Mouse (Mus musculus): Measurements from ENCODE around the gene Gadd45b. TPM values are rescaled to one million over a fixed set of nuclear protein-coding genes. Genes with fewer than 3 reads are reported as not detected.

The Gadd45b gene
- 30.6 and 33.3 TPM in 2 replicates for polyA plus RNA-seq (2012; rRNA removed)

GRCm38 (mm10) chr10:80929299-80930226 is at the start of gene Gadd45b:
TSS of gene Gadd45b (plus strand) at chr10:80930073.
- Histone ChIP-seq H3K27ac (ENCODE audit: insufficient read depth, low read length) (peak within 1 kb of the TSS; percentile 90), H3K4me1 (ENCODE audit: control insufficient read depth, insufficient read depth, low read length) (peaks cover 20% of the 10 kb centered on the region; the same call in 1 of the 2 replicates), H3K27me3 (ENCODE audit: control insufficient read depth, insufficient read depth, low read length) (no peaks in the 10 kb centered on the region), H3K4me3 (replicated peaks; ENCODE audit: insufficient read depth, low read depth, low read length) (peak within 1 kb of the TSS; percentile 96)
- under 1% methylated on average over 56 of the region's 56 CpGs for WGBS
- DNase-seq: peak; percentile 98 to 100
- TF ChIP-seq CTCF (IDR thresholded peaks at IDR 0.05; ENCODE audit: borderline replicate concordance, insufficient read depth, low read depth, low read length) (no peak), POLR2A (IDR thresholded peaks at IDR 0.05; ENCODE audit: borderline replicate concordance, insufficient read depth, low read length) (peak; percentile 100)

GRCm38 (mm10) chr10:80880131-80880641 is 49.7 kb upstream of the Gadd45b start:
- peak; percentile 59 to 73 for DNase-seq
- TF ChIP-seq POLR2A (IDR thresholded peaks at IDR 0.05; ENCODE audit: borderline replicate concordance, insufficient read depth, low read length) (no peak), CTCF (IDR thresholded peaks at IDR 0.05; ENCODE audit: borderline replicate concordance, insufficient read depth, low read depth, low read length) (peak; percentile 94)
- 13% methylated on average over 5 of the region's 5 CpGs for WGBS
- Histone ChIP-seq H3K4me3 (replicated peaks; ENCODE audit: insufficient read depth, low read depth, low read length) (no peak overlapping the region), H3K27me3 (ENCODE audit: control insufficient read depth, insufficient read depth, low read length) (no peaks in the 10 kb centered on the region), H3K4me1 (ENCODE audit: control insufficient read depth, insufficient read depth, low read length) (no peaks in the 10 kb centered on the region), H3K27ac (ENCODE audit: insufficient read depth, low read length) (no peak overlapping the region)

GRCm38 (mm10) chr10:80880901-80881300 is 49.0 kb upstream of the Gadd45b start:
- Histone ChIP-seq H3K27ac (ENCODE audit: insufficient read depth, low read length) (no peak overlapping the region), H3K4me1 (ENCODE audit: control insufficient read depth, insufficient read depth, low read length) (no peaks in the 10 kb centered on the region), H3K27me3 (ENCODE audit: control insufficient read depth, insufficient read depth, low read length) (no peaks in the 10 kb centered on the region), H3K4me3 (replicated peaks; ENCODE audit: insufficient read depth, low read depth, low read length) (no peak overlapping the region)
- 60% methylated on average over 2 of the region's 2 CpGs for WGBS
- TF ChIP-seq CTCF (IDR thresholded peaks at IDR 0.05; ENCODE audit: borderline replicate concordance, insufficient read depth, low read depth, low read length) (no peak), POLR2A (IDR thresholded peaks at IDR 0.05; ENCODE audit: borderline replicate concordance, insufficient read depth, low read length) (no peak)
- no peak for DNase-seq

GRCm38 (mm10) chr10:80881301-80881700 is 48.6 kb upstream of the Gadd45b start:
- WGBS: 24% methylated on average over 10 of the region's 10 CpGs
- Histone ChIP-seq H3K4me3 (replicated peaks; ENCODE audit: insufficient read depth, low read depth, low read length) (no peak overlapping the region), H3K27ac (ENCODE audit: insufficient read depth, low read length) (no peak overlapping the region), H3K4me1 (ENCODE audit: control insufficient read depth, insufficient read depth, low read length) (no peaks in the 10 kb centered on the region), H3K27me3 (ENCODE audit: control insufficient read depth, insufficient read depth, low read length) (no peaks in the 10 kb centered on the region)
- DNase-seq: peak; percentile 67 to 74
- no peak for TF ChIP-seq POLR2A (IDR thresholded peaks at IDR 0.05; ENCODE audit: borderline replicate concordance, insufficient read depth, low read length)
- peak; percentile 77 for TF ChIP-seq CTCF (IDR thresholded peaks at IDR 0.05; ENCODE audit: borderline replicate concordance, insufficient read depth, low read depth, low read length)

GRCm38 (mm10) chr10:80887181-80887580 is 42.7 kb upstream of the Gadd45b start:
- no peak overlapping the region for H3K27ac ChIP-seq (ENCODE audit: insufficient read depth, low read length)
- DNase-seq: peak; percentile 84 to 88
- TF ChIP-seq CTCF (IDR thresholded peaks at IDR 0.05; ENCODE audit: borderline replicate concordance, insufficient read depth, low read depth, low read length): no peak
- no peak for TF ChIP-seq POLR2A (IDR thresholded peaks at IDR 0.05; ENCODE audit: borderline replicate concordance, insufficient read depth, low read length)
- no peaks in the 10 kb centered on the region for H3K27me3 ChIP-seq (ENCODE audit: control insufficient read depth, insufficient read depth, low read length)
- no peak overlapping the region for H3K4me3 ChIP-seq (replicated peaks; ENCODE audit: insufficient read depth, low read depth, low read length)
- H3K4me1 ChIP-seq (ENCODE audit: control insufficient read depth, insufficient read depth, low read length): peaks cover 6% of the 10 kb centered on the region
- 3% methylated on average over 11 of the region's 11 CpGs for WGBS

GRCm38 (mm10) chr10:80895100-80895499 is 34.8 kb upstream of the Gadd45b start:
- TF ChIP-seq POLR2A (IDR thresholded peaks at IDR 0.05; ENCODE audit: borderline replicate concordance, insufficient read depth, low read length): no peak
- TF ChIP-seq CTCF (IDR thresholded peaks at IDR 0.05; ENCODE audit: borderline replicate concordance, insufficient read depth, low read depth, low read length): no peak
- no peak overlapping the region for H3K4me3 ChIP-seq (replicated peaks; ENCODE audit: insufficient read depth, low read depth, low read length)
- 49% methylated on average over 7 of the region's 7 CpGs for WGBS
- peaks cover 16% of the 10 kb centered on the region for H3K4me1 ChIP-seq (ENCODE audit: control insufficient read depth, insufficient read depth, low read length)
- H3K27ac ChIP-seq (ENCODE audit: insufficient read depth, low read length): no peak overlapping the region
- no peak for DNase-seq
- no peaks in the 10 kb centered on the region for H3K27me3 ChIP-seq (ENCODE audit: control insufficient read depth, insufficient read depth, low read length)

- Histone ChIP-seq H3K4me1 (ENCODE audit: control insufficient read depth, insufficient read depth, low read length) (peaks cover 16% of the 10 kb centered on the region), H3K27ac (ENCODE audit: insufficient read depth, low read length) (no peak overlapping the region), H3K27me3 (ENCODE audit: control insufficient read depth, insufficient read depth, low read length) (no peaks in the 10 kb centered on the region), H3K4me3 (replicated peaks; ENCODE audit: insufficient read depth, low read depth, low read length) (no peak overlapping the region)
- no peak for DNase-seq
- TF ChIP-seq CTCF (IDR thresholded peaks at IDR 0.05; ENCODE audit: borderline replicate concordance, insufficient read depth, low read depth, low read length) (no peak), POLR2A (IDR thresholded peaks at IDR 0.05; ENCODE audit: borderline replicate concordance, insufficient read depth, low read length) (no peak)
- WGBS: 83% methylated on average over 6 of the region's 6 CpGs
Observed at GRCm38 (mm10) chr10:80895697-80896096, 34.2 kb upstream of the Gadd45b start.

Data from cerebellum, adult 2 months (tissue).